Mouse (Mus musculus): ENCODE results near the gene Mief2.

- TF ChIP-seq CTCF (IDR thresholded peaks at IDR 0.05; ENCODE audit: extremely low read depth, insufficient read depth, insufficient read length, insufficient replicate concordance) (no peak), POLR2A (IDR thresholded peaks at IDR 0.05; ENCODE audit: low read depth, low read length) (no peak)
Measured at GRCm38 (mm10) chr11:60772161-60772560, 44.0 kb downstream of the Mief2 start.
